Mouse (Mus musculus) heart, embryonic 12.5 days (tissue): ENCODE results near the gene 4930524J08Rik. TPM values are rescaled to one million over a fixed set of nuclear protein-coding genes. Genes with fewer than 3 reads are reported as not detected.
A peak's percentile ranks its signal among the peaks of the same experiment; 100 is the strongest.

ENCODE experiments used
- ATAC-seq: fragments of 200-750 bp; cut with Nextera tagmentation; 2 replicates; pipeline ENCODE4 v1.8.0; 2017; ENCODE audit warnings: moderate TSS enrichment, moderate library complexity; ENCODE audit not compliant: insufficient number of reproducible peaks, low FRiP score
- H3K27ac ChIP-seq: fragments of 300-500 bp; sonication (generic); 2 replicates; pipeline ENCODE4 v1.5.1; 2016; ENCODE audit warnings: mild to moderate bottlenecking, moderate library complexity; ENCODE audit not compliant: poor library complexity, severe bottlenecking
- H3K27me3 ChIP-seq: fragments of 300-500 bp; sonication (generic); replicated peaks from 2 replicates; pipeline ENCODE4 v1.6.1; 2016; ENCODE audit warnings: mild to moderate bottlenecking, moderate library complexity
- H3K36me3 ChIP-seq: fragments of 300-500 bp; sonication (generic); 2 replicates; pipeline ENCODE4 v1.6.1; 2016; ENCODE audit warnings: mild to moderate bottlenecking, moderate library complexity
- H3K4me1 ChIP-seq: fragments of 300-500 bp; sonication (generic); replicated peaks from 2 replicates; pipeline ENCODE4 v1.6.1; 2016; ENCODE audit warnings: mild to moderate bottlenecking
- H3K4me2 ChIP-seq: fragments of 300-500 bp; sonication (generic); 2 replicates; pipeline ENCODE4 v1.6.1; 2016; ENCODE audit warnings: mild to moderate bottlenecking, moderate library complexity
- H3K4me3 ChIP-seq: fragments of 300-500 bp; sonication (generic); 2 replicates; pipeline ENCODE4 v1.5.1; 2016; ENCODE audit warnings: mild to moderate bottlenecking
- H3K9ac ChIP-seq: fragments of 300-500 bp; sonication (generic); 2 replicates; pipeline ENCODE4 v1.6.1; 2016; ENCODE audit warnings: mild to moderate bottlenecking, moderate library complexity
- H3K9me3 ChIP-seq: fragments of 300-500 bp; sonication (generic); replicated peaks from 2 replicates; pipeline ENCODE4 v1.6.1; 2016; ENCODE audit warnings: mild to moderate bottlenecking, moderate library complexity
- WGBS: fragments of 180-500 bp; shearing (Covaris S2); methylation state at CpG from one replicate; pipeline ENCODE4 v1.1.7; 2016; 5-methylcytosine and 5-hydroxymethylcytosine counted together
- polyA plus RNA-seq: library from polyadenylated mRNA; unstranded; fragments of >200 nt; fragmentation: Nextera tagmentation; extraction: Ambion mirVana; gene quantifications from 2 replicates; pipeline ENCODE4 v1.2.1, GENCODE M21; 2016

4930524J08Rik gene
- polyA plus RNA-seq, 1 experiment from 2014 or later: 1.4 TPM

DNA sequence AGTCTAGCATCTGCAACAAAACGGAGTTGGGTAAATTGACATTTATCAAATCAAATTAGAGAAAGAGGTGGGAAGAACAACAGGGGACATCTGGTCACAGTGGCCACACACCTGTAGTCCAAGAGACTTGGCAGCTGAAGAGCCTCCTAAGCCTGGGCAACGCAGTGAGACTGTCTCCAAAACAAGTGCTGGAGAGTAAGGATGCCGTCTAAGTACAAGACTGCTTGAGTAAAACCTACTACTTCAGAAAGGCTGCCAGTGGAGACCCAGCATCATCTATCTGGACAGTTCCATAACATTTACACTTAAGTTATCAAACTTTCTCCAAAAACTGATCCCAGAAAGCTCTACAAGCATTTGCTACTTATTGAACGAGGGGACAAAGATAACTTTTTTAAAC lies 3.8 kb upstream of the 4930524J08Rik start:
- Histone ChIP-seq H3K9me3 (no peaks in the 10 kb centered on the region), H3K36me3 (peaks cover 6% of the 10 kb centered on the region), H3K4me2 (peak overlapping the region; percentile 56), H3K4me1 (peaks cover 30% of the 10 kb centered on the region), H3K27ac (0 out of 2 replicates have a peak overlapping the region, but pooled peaks have one; percentile 23), H3K9ac (no peak overlapping the region), H3K27me3 (no peaks in the 10 kb centered on the region), H3K4me3 (peak overlapping the region; percentile 25)
- WGBS: 51% methylated on average over 4 of the region's 4 CpGs
- no peak for ATAC-seq

DNA sequence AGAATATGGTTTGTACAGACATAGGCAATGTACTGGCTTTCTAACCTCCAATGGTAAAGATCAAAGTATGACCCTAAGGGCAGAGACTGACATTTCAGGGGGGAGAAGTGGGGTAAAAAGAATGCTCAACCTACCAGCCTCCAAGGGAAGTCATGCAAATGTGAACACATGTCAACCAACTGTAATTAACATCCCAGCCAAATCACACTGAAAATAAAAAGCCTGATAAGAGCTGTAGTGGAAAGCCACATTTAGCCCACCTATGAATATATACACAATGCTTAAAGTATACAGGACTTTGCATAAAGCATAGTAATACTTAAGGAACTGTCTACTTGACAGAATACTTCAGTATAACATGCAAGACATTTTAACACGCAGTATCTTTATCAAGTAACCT lies 3.1 kb upstream of the 4930524J08Rik start:
- Histone ChIP-seq H3K9ac (no peak overlapping the region), H3K4me2 (peak overlapping the region; percentile 64), H3K9me3 (no peaks in the 10 kb centered on the region), H3K4me1 (peaks cover 28% of the 10 kb centered on the region), H3K36me3 (peaks cover 1% of the 10 kb centered on the region), H3K27ac (no peak overlapping the region), H3K27me3 (no peaks in the 10 kb centered on the region), H3K4me3 (peak overlapping the region; percentile 32; the same call in 1 of the 2 replicates)
- 70% methylated on average over 1 of the region's 1 CpGs for WGBS
- no peak for ATAC-seq

DNA sequence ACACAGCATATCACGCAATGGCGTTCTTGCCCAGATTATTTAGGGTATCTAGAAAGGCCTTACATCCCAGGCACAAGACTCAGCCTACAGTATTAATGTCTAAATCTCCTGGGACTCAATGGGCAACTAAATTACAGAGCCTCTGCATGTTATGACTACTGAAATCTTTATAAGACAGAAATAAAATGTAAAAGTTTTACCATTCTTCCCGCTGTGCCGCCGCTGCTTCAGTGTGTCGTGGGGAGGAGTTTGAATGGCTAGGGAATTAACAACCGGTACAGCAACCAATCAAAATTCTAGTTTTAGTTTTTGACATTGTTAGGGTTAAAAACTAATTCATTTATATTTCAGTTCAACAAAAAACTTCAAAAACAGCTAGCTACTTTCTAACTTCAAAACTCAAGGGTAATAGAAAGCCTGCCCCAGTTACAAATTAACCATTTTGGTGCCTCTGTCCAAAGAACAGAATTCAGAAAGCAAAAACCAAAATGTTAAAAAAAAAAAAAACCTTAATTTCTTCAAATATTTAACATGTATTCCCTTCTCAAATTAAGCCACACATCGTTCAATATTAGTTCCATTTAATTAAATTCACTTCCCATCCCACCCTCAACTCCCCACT lies 2.4 kb upstream of the 4930524J08Rik start:
- no peak for ATAC-seq

DNA sequence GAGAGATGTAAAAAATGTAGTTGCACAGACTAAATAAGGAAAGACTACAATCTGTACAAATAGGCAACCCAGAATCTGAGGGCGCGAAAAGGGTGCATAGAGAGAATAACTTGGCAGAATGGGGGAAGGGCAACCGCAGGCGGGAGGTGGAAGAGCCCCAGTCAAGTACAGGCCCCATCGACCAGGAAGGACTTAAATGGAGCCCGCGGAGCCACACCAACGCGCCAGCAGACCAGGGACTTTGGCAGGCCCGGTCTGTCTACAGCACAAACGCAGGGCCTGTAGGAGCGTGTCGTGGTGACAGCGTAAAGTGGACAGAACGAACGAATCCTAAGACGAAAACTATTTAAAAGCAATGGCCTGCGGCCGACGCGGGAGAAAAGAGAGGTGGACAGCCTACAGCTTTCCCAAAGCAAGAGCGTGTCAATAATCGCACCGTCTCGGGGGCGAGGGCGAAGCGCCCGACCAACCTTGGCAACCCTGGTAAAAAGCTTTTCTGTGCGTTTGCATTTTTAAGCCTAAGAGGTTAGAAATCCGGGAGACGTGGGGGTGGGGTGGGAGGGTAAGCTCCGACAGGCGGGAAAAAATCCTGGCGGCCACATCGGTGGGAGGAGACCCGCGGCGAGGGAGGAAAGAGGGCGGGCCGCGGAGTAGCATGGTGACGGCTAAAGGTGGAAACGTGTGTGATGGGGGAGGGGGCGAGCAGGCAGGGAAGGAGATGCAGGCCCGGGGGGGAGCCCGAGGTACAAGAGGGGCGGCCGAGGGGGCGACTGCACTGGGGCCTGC lies 1.2 kb upstream of the 4930524J08Rik start:
- Histone ChIP-seq H3K9ac (peak overlapping the region; percentile 100), H3K27me3 (no peaks in the 10 kb centered on the region), H3K4me1 (peaks cover 28% of the 10 kb centered on the region), H3K4me2 (peak overlapping the region; percentile 75), H3K36me3 (no peaks in the 10 kb centered on the region), H3K27ac (peak overlapping the region; percentile 100), H3K9me3 (no peaks in the 10 kb centered on the region), H3K4me3 (peak overlapping the region; percentile 99)
- under 1% methylated on average over 45 of the region's 50 CpGs for WGBS
- peak; percentile 65 for ATAC-seq

More for the DNA sequence above, 2.4 kb upstream of the 4930524J08Rik start:
- H3K4me3 ChIP-seq: peak overlapping the region; percentile 99
- no peak overlapping the region for H3K27ac ChIP-seq
- H3K4me2 ChIP-seq: peak overlapping the region; percentile 75
- peaks cover 28% of the 10 kb centered on the region for H3K4me1 ChIP-seq
- peak overlapping the region; percentile 100 for H3K9ac ChIP-seq
- no peaks in the 10 kb centered on the region for H3K36me3 ChIP-seq
- H3K9me3 ChIP-seq: no peaks in the 10 kb centered on the region
- WGBS: 14% methylated on average over 8 of the region's 8 CpGs
- no peaks in the 10 kb centered on the region for H3K27me3 ChIP-seq

DNA sequence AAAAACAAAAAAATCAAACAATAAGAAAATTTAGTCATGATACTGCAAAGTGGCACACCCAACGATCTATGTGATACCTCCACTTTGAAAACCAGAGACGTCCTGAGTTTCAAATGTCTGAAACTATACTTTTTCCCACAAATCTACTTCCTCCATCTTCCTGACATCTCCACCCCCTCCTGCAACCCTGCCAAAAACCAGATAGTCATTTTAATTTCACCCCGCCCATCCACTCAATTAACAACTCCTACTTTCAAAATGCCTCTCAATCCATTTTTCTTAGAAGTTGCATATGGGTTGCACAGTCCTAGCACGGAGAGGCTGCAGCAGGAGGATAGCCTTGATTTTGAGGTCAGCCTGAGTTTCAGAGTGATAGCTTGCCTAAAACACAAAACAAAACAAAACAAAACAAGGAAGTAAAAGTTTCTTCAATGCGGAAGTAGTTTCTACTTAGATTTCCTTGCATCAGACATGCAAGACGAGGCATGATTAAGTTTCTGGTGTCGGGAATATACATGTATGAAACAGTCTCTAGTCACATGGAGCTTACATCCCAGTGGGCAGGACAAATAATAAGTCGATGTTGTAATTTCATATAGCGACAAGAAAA lies 4.7 kb downstream of the 4930524J08Rik start:
- Histone ChIP-seq H3K9me3 (0 out of 2 replicates have a peak, but pooled peaks cover 3% of the 10 kb centered on the region), H3K4me1 (peaks cover 3% of the 10 kb centered on the region; the same call in 1 of the 2 replicates), H3K4me3 (no peak overlapping the region), H3K36me3 (no peaks in the 10 kb centered on the region), H3K27ac (no peak overlapping the region), H3K27me3 (no peaks in the 10 kb centered on the region), H3K9ac (no peak overlapping the region), H3K4me2 (no peak overlapping the region)
- WGBS: 84% methylated on average over 9 of the region's 9 CpGs
- no peak for ATAC-seq

DNA sequence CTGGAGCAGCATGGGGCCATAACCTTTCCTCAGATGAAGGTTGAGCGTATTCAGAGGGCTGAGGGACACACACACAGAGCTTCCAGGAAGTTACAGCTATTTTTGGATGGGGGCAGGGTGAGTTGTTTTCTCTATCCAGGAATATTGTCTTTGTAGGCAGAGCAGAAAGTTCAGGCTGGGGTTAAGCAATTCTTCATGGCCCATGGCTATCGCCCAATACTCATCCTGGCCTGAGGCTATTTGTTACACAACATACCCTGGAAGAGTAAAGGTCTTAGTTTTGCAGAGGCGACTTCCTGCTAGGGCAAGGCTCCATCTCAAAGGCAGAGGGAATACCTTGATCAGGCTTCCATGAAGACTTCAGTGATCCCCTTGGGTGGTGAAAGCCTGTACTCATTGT lies 15.3 kb downstream of the 4930524J08Rik start:
- ATAC-seq: no peak
- no peaks in the 10 kb centered on the region for H3K4me1 ChIP-seq
- H3K9ac ChIP-seq: no peak overlapping the region
- H3K27ac ChIP-seq: no peak overlapping the region
- WGBS: 79% methylated on average over 3 of the region's 3 CpGs
- no peak overlapping the region for H3K4me3 ChIP-seq
- H3K4me2 ChIP-seq: no peak overlapping the region
- no peaks in the 10 kb centered on the region for H3K27me3 ChIP-seq
- peaks cover 6% of the 10 kb centered on the region for H3K9me3 ChIP-seq
- no peaks in the 10 kb centered on the region for H3K36me3 ChIP-seq

DNA sequence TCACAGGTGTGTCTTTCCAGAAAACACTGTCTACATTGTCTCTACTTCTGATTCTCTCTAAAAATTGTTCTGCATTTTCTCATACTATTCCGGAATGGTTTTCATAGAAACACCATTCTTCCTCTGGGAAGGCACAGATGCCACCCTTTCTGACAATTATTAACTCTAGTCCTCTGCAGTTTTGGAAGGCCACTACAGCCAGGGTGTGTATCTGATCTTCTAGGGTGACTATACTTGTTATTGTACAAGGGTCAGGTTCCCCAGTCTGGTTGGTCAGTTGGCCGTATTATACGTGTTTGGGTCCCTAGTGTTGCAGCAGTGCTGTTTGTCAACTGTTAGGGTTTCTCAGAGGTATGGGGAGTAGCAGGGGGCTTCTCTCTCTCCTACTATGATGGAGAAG lies 15.8 kb downstream of the 4930524J08Rik start:
- WGBS: 83% methylated on average over 3 of the region's 3 CpGs
- Histone ChIP-seq H3K9ac (no peak overlapping the region), H3K4me3 (no peak overlapping the region), H3K27me3 (no peaks in the 10 kb centered on the region), H3K27ac (no peak overlapping the region), H3K9me3 (peaks cover 6% of the 10 kb centered on the region), H3K4me2 (no peak overlapping the region), H3K36me3 (no peaks in the 10 kb centered on the region), H3K4me1 (no peaks in the 10 kb centered on the region)
- no peak for ATAC-seq

DNA sequence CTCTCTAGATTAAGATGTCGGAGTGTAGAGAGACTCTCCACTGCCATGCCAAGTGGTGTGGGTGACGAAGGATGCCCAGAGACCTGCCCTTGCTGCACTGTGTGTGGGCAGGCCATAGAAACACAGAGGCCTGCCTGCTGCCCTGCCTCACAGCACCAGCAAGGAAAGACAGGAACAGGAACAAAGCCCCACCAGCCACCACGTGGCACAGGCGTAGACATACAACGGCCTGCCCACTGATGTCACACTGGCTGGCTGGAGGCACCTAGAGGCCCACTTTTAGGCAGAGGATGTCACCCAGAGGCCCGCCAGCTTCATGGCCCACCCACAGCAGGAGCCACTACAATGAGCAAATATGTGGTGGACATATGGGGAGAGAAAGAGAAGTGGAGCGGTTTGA lies 21.2 kb downstream of the 4930524J08Rik start:
- Histone ChIP-seq H3K9ac (no peak overlapping the region), H3K9me3 (peaks cover 6% of the 10 kb centered on the region), H3K27ac (no peak overlapping the region), H3K4me1 (peaks cover 6% of the 10 kb centered on the region), H3K27me3 (no peaks in the 10 kb centered on the region), H3K4me2 (no peak overlapping the region), H3K4me3 (no peak overlapping the region), H3K36me3 (no peaks in the 10 kb centered on the region)
- no peak for ATAC-seq
- WGBS: 78% methylated on average over 7 of the region's 7 CpGs

DNA sequence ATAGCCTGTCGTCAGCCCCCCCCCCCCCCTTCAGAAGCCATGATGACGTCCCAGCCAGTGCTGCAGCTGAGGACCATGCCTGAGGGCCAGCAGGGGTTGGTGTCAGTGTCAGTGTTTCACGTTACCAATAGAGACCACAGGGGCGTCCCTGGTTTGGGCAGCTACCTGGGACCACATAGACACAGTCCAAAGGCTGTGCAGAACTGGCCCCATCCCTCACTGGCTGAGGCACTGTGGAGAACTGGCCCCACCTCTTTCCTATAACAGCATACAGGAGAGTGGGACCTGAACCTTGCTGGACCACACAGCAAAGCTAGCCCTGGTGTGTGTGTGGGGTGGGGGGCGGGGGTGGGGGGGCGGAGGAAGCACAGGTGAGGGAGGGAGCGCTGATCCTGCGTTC lies 21.6 kb downstream of the 4930524J08Rik start:
- WGBS: 41% methylated on average over 8 of the region's 8 CpGs
- ATAC-seq: peak; percentile 55; the same call in 1 of the 2 replicates
- Histone ChIP-seq H3K4me1 (peaks cover 10% of the 10 kb centered on the region), H3K9me3 (peaks cover 6% of the 10 kb centered on the region), H3K4me2 (no peak overlapping the region), H3K27me3 (no peaks in the 10 kb centered on the region), H3K27ac (no peak overlapping the region), H3K9ac (no peak overlapping the region), H3K4me3 (no peak overlapping the region), H3K36me3 (no peaks in the 10 kb centered on the region)

DNA sequence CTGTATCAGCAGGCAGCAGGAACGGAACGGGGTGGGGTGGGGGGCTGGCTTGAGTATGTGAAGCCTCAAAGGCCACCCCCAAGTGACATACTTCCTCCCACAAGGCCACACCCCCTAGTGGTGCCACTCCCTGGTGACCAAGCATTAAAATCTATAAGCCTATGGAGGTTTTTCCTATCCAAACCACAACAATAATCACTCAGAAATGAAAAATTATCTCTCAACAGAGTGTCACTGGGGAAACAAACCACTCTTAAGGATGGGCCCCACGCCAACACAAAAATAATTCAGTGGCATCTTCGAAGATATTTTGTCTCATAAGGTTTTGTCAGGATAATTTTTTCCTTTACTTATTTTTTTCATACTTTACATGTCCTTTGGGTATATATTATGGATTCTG lies 25.0 kb downstream of the 4930524J08Rik start:
- H3K4me3 ChIP-seq: no peak overlapping the region
- no peak for ATAC-seq
- H3K27ac ChIP-seq: no peak overlapping the region
- WGBS: 70% methylated on average over 4 of the region's 4 CpGs
- H3K27me3 ChIP-seq: no peaks in the 10 kb centered on the region
- H3K4me1 ChIP-seq: peaks cover 23% of the 10 kb centered on the region
- no peak overlapping the region for H3K9ac ChIP-seq
- no peak overlapping the region for H3K4me2 ChIP-seq
- no peaks in the 10 kb centered on the region for H3K9me3 ChIP-seq
- no peaks in the 10 kb centered on the region for H3K36me3 ChIP-seq

DNA sequence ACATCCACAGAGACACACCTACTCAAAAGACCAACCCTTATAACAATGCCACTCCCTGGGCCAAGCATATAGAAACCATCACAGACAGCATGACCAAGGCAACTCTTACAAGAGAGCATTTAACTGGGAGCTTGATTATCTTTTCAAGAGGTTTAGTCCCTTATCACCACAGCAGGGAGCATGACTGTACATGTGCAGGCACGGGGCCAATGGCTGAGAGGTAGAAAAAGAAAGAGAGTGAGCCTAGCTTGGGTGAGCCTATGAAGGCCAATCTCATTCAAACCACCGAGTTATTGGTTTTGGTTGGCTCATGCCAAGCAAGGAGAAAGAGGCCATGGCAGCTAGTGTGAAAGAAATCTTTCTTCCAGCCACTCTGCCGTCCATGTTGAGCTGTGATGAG lies 26.6 kb downstream of the 4930524J08Rik start:
- Histone ChIP-seq H3K4me2 (no peak overlapping the region), H3K36me3 (no peaks in the 10 kb centered on the region), H3K9me3 (no peaks in the 10 kb centered on the region), H3K27ac (no peak overlapping the region), H3K4me3 (no peak overlapping the region), H3K9ac (no peak overlapping the region), H3K27me3 (no peaks in the 10 kb centered on the region), H3K4me1 (peaks cover 22% of the 10 kb centered on the region)
- ATAC-seq: no peak
- 36% methylated on average over 3 of the region's 3 CpGs for WGBS
